Mouse (Mus musculus) stomach, postnatal 0 days (tissue): ENCODE measurements around the gene Bach1.

Experiments
- CTCF ChIP-seq: IDR thresholded peaks from 2 replicates; pipeline ENCODE4 v1.5.1; 2016; ENCODE audit warnings: antibody characterized with exemption, low read depth, mild to moderate bottlenecking, moderate library complexity
- EP300 ChIP-seq: optimal IDR thresholded peaks from 2 replicates; pipeline ENCODE3; 2016; ENCODE audit warnings: antibody characterized with exemption

DNA sequence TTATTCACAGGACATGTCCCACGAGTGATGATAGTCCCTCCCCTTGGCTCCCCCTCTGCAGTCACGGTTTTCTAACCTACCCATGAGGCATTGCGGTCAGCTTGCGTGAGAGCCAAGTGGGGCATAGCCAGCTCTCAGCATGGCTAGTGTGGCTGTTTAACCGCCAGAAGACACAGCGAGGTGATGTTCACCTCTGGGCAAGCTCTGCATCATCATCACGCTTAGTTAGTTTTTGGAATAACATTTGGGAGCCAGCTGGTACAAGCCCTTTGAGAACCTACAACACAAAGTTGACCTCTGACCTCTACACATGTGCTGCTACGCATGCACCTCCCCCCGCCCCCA is 28.0 kb upstream of the Bach1 start:
- TF ChIP-seq CTCF (no peak), EP300 (no peak)
